Mouse (Mus musculus): Measurements from ENCODE around the gene Mllt6.

The Mllt6 gene

DNA sequence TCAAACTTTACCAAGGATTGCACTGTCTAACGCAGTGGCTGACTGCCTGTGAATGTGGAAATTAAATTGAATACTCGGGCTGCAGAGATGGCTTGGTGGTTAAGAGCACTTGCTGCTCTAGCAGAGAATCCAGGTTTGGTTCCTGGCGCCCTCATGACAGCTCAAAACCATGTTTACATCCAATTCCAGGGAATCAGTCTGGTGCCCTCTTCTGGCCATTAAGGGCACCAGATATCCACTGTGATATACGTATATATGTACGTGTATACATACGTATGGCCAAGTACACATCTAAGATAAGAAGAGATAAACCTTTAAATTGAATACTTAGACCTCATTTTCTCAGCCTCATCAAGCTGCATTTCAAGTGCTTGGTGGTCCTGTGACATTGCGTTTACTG lies 3.0 kb downstream of the Mllt6 start:
- DNase-seq (ENCODE audit: extremely low read depth, insufficient read length, low spot score) = no peak

DNA sequence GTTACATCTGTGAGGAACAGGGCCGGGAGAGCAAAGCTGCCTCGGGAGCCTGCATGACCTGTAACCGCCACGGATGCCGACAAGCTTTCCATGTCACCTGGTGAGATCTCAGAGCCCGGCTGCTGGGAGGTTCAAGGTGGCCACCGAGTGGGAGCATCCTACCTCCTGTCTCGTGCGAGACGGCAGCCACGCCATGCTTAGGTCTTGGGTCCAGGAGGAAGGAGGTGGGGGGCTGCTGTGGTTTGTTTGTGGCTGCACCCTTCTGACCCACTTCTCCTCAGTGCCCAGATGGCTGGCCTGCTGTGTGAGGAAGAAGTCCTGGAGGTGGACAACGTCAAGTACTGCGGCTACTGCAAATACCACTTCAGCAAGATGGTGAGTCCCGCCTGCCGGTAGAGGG lies 3.6 kb downstream of the Mllt6 start:
- DNase-seq (ENCODE audit: extremely low read depth, insufficient read length, low spot score) = no peak

DNA sequence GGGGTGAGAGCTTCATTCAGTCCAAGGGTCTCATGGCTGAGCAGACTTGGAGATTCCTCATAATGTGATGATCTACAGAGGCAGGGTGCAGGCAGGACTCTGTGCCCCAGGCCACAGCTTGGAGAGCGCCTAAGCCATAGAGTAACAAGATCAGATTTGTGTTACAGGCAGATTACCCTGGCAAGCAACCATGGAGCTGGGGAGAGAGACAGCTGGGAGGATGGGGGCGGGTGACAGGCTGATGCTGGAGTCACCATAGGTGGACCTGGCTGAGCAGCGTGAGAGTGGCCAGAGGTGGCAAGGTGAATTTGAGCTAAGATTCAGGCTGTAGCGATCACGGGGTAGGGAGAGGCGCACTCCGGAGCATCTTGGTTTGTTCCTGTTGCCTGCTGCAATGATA lies 4.9 kb downstream of the Mllt6 start:
- DNase-seq (ENCODE audit: extremely low read depth, insufficient read length, low spot score) = no peak

DNA sequence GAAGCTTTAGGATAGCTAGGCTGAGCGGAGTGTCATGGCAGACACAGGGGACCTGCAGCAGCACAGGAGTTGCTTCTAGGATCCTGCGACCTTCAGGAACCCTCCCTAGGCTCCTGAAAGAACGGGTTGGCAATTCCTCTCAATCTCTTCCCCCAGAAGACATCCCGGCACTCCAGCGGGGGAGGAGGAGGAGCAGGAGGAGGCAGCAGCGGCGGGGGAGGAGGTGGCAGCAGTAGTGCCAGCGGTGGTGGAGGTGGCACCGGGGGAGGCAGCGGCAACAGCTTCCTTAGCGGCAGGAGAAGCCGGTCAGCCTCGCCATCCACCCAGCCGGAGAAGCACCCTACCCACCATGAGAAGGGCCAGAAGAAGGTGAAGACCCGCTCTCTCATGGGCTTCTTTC lies 6.1 kb downstream of the Mllt6 start:
- DNase-seq (ENCODE audit: extremely low read depth, insufficient read length, low spot score) = no peak

DNA sequence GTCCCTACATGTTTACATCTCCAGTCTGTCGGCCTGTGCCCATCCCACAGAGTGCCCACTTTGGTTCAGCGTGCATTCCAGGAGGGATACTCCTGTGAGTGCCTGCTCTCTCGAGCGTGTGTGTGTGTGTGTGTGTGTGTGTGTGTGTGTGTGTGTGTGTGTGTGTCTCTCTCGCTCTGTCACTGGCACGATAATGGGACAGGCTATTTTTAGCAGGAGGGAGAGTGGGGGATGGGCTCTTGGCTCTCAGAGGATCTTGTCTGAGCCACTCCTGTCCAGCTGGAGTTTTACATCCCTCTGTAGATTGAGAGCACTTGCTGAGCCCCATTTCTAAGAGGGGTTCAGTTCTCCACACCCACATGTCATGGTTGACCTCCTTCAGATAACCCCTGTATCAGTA lies 6.6 kb downstream of the Mllt6 start:
- no peak for DNase-seq (ENCODE audit: extremely low read depth, insufficient read length, low spot score)

DNA sequence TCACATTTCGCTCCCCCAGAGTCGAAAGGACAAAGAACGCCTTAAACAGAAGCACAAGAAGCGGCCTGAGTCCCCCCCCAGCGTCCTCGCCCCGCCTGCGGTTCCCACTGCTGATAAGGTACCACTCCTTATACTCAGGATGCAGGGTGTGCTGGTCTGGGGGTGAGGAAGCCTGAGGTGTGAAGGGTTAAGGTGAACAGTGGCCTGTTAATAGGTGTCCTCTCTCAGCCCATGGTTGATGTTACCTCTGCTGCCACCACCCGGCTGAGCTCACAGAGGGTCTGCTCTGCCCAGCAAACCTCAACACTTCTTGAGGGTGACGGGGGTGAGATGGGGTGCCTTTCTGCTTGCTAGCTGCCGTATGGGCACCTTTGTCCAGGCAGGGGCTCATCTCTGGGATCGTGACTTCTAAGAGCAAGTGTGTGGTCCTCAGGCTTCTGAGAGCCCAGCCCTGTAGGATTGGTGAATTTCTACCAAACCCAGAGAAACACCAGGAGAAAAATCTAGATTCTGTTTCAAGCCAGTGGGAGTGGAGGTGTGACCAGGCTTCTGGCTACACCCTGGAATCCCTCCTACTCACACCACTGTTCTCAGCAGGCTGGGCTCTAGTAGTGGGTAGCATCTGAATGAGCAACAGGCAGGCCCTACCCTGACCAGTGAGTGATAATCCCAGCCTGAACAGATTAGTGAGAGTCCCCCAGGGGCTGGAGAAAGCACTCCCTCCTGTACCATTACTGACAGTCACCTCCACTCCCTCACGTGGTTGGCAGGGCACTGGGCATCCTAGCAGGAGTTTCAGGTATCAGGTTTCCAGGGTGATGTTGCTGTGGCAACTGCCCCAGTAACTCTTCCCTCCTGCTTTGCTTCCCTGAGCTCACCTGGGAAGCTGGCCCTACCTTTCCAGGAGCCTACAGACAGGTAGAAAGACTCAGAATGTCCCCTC lies 7.3 kb downstream of the Mllt6 start:
- DNase-seq (ENCODE audit: extremely low read depth, insufficient read length, low spot score) = no peak

DNA sequence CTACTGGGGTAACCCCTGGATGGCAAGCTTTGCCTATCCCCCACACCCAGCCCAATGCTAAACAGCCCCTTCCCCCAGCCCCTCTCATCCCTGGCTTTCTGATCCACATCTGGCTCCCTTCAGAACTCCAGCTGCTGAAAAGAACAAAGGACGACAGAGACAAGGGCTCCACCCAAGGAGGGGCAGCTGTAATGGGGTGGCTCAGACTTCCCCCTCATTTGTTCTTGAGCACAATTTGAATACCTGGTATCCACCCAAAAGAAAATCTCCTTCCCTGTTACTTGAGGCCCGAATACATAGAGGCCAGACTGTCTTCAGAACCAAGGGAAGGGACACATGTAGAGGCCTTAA lies 7.9 kb downstream of the Mllt6 start:
- no peak for DNase-seq (ENCODE audit: extremely low read depth, insufficient read length, low spot score)

DNA sequence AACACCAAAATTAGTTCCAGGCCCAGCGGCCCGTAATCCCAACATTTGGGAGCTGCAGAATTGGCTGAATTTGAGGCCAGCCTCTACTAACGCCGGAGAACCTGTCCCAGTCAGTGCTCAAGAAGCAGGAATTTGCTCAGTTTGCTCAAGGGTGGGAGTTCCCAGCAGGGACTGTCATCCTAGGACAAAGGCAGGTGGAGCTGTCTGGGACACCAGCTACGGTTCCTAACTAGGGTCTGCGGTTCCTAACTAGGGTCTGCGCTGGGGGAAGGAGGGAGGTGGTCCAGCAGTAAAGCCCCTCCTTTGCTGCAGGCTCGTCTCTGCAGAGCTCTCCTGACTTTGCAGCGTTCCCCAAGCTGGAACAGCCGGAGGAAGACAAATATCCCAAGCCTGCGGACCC lies 9.9 kb downstream of the Mllt6 start:
- no peak for DNase-seq (ENCODE audit: extremely low read depth, insufficient read length, low spot score)

DNA sequence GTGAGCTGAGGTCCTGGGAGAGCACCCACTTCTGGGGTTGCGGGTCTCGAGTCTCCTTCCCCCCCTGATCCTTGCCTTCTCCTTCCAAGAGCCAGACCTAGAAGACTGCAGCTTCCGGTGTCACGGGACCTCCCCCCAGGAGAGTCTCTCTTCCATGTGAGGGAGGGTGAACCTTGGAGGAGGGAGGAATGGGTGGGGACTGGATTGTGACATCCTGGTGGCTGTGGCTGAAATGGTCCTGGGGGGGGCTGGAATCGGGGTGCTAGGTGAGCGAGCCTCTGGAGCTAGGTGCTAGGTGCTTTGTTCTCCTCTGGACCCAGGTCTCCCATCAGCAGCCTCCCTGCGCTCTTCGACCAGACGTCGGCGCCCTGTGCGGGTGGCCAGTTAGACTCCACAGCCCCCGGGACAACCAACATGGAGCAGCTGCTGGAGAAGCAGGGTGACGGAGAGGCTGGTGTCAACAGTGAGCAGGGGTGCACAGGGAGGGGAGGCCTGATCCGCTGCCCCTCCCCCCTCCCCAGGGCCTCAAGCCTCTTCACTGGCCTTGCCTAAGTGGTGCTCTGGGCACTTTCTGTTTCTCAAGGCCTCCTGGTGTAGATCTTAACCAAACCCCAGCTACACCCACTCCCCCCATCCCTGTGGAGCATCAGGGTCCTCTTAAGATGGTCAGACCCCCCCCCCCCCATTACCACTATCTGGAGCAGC lies 13.0 kb downstream of the Mllt6 start:
- DNase-seq (ENCODE audit: extremely low read depth, insufficient read length, low spot score) = no peak

DNA sequence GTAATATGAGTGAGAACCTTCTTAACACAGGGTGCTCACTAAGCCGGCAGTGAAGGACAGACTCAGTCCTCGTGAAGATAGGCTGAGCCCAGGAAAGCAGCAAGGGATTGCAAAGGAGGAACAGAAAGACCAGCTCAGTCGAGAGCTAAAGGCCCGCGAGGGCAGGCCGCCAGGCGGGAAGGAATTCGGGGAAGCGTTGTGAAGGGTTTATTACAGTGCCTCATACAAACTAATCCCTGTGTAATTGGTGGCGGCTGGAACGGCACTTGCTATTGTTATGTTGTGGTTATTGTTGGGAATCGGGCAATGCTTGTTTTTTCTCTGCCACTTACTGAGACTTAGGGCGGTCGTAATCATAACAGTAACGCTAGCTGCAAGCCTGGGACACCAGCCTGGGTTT lies 14.2 kb downstream of the Mllt6 start:
- DNase-seq (ENCODE audit: extremely low read depth, insufficient read length, low spot score) = no peak

DNA sequence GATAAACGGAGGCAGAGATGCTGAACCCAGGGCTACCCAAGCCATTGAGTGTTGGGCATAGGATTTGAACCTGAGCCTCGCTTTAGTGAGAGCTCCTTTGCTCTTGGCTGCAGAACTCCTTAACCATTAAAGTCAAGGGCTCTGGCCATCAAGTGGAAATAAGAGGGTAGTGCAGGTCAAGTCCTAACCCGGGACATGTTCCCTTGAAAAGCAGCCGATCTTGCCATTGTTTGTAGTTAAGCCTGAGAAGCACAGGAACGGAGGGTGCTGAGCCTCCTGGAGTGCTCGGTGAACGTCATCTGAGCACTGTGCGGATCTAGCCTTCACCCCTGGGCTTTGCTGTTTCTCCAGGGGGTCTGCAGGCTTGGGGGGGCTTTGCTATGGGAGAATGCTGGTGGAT lies 14.6 kb downstream of the Mllt6 start:
- no peak for DNase-seq (ENCODE audit: extremely low read depth, insufficient read length, low spot score)

DNA sequence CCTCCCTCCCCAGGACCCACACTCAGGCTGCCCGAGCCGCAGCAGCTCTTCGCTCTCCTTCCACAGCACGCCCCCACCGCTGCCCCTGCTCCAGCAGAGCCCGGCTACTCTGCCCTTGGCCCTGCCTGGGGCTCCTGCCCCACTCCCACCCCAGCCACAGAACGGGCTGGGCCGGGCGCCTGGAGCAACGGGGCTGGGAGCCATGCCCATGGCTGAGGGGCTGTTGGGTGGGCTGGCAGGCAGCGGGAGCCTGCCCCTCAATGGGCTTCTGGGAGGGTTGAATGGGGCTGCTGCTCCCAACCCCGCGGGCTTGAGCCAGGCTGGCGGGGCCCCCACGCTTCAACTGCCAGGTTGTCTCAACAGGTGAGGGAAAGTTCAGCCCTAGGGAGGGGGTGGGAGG lies 15.1 kb downstream of the Mllt6 start:
- DNase-seq (ENCODE audit: extremely low read depth, insufficient read length, low spot score) = no peak

DNA sequence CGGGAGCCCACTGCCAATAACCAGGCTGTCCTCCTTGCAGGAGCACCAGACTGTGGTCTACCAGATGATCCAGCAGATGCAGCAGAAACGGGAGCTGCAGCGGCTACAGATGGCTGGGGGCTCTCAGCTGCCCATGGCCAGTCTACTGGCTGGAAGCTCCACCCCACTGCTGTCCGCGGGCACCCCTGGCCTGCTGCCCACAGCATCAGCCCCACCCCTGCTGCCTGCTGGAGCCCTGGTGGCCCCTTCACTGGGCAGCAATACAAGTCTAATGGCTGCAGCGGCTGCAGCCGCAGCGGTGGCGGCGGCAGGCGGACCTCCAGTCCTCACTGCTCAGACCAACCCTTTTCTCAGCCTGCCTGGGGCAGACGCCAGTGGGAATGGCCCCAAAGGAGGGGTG lies 17.2 kb downstream of the Mllt6 start:
- DNase-seq (ENCODE audit: extremely low read depth, insufficient read length, low spot score) = no peak

DNA sequence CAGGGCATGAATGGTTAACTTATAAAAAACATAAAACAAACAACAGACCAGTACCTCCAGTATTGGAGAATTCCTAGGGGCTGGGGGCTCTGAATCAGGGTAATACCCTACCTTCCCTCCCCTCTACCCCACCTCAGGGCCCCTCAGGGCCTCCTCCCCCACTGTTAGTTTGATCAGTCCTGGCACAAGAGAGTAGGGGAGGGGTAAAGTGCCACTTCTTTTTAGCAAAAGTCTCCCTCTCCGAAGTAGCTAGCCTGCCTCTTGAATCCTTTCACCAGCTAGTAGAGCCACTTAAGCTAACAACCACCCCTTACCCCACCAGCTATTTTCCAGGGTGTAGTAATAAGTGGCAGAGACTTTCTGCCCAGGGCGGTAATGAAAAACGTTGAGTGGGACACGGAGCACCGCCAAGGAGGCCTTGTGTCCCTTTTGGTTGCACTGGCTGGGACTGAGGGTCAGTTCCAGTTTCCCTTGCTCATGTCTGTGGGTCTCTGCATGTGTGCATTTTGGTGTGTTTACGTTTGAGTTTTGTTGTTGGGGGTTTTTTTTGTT lies 19.4 kb downstream of the Mllt6 start:
- DNase-seq (ENCODE audit: extremely low read depth, insufficient read length, low spot score) = no peak

DNA sequence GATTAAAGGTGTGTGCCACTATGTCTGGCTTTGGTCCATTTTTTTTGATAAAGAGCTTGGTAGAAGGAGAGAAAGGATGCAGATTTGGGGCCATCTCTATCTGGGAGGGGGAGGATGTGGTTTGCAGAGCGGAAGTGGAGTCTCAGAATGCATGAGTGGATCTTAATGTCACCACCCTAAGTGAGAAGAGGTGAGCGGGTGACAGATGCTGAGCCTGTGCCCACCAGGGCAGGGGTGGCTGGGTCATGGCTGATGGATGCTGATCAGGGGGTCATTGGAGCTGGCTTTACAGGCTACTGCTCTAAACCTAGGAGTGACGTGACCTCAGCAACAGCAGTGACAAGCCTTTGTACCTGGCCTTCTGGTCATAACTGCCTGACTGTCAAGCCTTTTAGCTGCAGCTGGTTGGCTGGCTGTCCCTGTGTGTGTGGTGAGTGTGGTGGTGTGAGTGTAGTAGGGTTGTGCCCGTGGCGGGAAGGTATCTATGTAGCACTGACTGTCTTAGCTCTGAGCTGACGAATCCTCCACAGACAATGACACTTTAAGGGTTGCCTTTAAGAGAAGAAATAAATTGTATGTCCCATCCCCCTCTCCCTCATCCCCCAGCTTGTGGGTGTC lies 21.0 kb downstream of the Mllt6 start:
- DNase-seq (ENCODE audit: extremely low read depth, insufficient read length, low spot score) = no peak

DNA sequence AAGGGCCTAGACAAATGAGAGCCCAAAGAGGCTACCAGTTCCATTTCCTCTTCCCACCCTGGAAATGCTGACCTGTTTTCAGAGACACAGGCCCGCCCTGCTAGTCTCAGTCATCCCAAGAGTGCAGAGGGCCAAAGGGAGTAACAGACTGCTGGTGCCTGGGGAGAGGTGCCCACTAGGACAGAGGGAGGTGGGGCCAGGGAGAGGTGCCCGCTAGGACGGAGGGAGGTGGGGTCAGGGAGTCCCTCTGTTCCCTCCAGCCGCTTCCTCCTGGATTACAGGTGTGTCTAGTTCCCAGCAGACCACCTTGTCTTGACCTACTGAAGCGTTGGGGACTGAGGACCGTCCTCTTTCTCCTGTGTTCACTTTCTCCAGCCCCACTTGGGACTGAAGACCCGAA lies 21.6 kb downstream of the Mllt6 start:
- no peak for DNase-seq (ENCODE audit: extremely low read depth, insufficient read length, low spot score)

DNA sequence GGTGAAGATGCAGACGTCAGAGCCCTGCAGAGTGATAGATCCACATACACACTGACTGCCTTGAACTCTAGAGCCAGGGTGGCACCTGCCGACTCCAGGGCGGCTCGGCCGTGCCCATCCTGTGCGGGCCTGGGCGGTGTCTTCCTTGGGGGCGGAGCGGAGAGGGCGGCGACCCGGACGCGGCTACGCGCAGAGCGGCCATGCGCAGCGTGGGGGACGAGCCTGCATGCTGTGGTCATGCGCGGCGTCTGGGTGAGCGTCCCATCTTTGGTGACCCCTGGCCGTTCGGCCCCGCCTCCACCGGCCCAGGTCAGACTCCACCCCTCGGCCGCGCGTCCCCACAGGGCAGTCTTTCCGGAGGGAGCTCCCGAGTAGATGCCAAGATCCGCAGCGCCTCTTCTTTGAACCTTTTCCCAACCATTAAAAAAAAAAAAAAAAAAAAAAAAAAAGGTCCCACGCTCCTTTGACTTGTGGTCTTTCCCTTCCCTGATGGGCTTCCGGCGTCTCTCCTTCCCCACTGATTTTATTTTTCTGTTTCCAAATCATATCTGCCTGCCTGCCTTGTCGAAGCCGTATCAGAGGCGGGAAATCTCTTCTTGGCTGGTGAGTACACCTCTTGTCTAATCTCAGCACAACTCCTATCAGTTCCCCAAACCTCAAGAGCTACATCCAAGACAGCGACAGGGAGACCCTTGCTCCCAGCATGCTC lies 22.6 kb downstream of the Mllt6 start, which contains the start of gene Cisd3:
TSS of gene Cisd3 (plus strand) at position 214 of the 709 bp plus-strand sequence.
- peak; percentile 97 for DNase-seq (ENCODE audit: extremely low read depth, insufficient read length, low spot score)

DNA sequence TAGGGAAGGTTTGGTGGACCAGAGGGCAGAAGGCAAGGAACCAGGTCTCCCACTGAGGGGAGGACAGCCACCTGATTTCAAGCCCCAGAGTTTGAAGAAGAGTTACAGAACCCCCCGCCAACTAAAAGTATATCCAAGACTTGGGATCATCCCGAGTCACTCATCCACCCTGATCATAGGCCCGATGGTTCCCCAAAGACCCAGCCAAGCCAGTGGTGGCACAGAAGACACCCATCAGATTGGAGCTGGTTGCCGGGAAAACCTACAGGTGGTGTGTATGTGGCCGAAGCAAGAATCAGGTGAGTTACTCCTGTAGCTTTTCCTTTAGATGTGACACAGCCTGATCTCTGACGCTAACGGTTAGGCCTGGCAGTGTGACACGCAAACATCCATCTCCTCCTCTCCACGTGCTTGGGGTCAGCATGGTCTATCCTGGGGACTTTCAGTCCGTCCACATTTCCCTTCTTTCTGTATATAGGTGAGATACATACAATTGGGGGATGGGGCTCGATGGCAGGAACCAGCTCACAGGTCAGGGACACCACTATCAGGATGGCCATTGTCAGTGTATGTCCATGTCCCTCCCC lies 23.2 kb downstream of the Mllt6 start:
- no peak for DNase-seq (ENCODE audit: extremely low read depth, insufficient read length, low spot score)

DNA sequence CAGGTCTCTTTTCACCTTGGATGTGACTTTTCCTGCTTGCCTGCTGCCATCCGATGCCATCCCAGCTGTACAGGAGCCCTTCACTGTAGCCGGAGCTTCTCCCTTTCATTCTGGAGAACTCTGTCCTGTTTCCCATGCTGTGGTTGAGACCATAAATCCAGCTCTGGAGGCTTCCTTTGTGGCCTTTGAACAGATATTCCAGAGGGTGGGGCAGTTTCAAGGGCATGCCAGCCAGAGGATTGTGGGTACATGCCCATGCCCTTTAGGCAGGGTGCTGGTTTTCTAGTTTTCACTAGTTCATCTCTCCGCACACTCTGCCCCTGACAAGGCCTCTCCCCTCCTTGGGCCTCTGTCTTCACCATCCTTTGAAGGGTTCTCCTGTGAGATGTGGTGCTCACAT lies 23.8 kb downstream of the Mllt6 start:
- no peak for DNase-seq (ENCODE audit: extremely low read depth, insufficient read length, low spot score)

DNA sequence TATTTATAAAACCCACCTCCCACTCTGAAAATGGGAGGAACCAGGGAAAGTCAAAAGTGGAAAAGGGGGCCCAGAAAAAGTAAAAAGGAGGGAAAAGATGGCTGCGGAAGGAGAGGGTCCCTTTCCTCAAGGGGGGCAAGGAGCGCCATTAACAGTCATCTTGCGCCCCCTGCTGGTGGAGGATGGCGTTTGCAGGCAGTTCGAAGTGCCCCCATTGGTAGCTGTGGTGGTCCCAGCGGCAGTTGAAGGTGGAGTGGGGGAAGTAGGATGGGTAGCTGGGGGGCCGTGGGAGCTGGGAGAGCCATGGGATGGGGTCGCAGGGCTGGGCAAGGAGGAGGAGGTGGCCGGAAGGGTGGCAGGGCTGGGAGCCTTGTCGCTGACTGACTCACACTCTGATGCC lies 26.6 kb downstream of the Mllt6 start:
- peak; percentile 50 for DNase-seq (ENCODE audit: extremely low read depth, insufficient read length, low spot score)
